Mouse (Mus musculus) urinary bladder, adult 18-20 months (tissue): ENCODE results near the gene Man2c1.

Experiments
- DNase-seq, 2 experiments: peaks; one replicate each; pipeline ENCODE4 v3.0.0; 2022; ENCODE audit warnings: low spot score in 2 of 2, mixed read lengths in 2 of 2

The Man2c1 gene

DNA sequence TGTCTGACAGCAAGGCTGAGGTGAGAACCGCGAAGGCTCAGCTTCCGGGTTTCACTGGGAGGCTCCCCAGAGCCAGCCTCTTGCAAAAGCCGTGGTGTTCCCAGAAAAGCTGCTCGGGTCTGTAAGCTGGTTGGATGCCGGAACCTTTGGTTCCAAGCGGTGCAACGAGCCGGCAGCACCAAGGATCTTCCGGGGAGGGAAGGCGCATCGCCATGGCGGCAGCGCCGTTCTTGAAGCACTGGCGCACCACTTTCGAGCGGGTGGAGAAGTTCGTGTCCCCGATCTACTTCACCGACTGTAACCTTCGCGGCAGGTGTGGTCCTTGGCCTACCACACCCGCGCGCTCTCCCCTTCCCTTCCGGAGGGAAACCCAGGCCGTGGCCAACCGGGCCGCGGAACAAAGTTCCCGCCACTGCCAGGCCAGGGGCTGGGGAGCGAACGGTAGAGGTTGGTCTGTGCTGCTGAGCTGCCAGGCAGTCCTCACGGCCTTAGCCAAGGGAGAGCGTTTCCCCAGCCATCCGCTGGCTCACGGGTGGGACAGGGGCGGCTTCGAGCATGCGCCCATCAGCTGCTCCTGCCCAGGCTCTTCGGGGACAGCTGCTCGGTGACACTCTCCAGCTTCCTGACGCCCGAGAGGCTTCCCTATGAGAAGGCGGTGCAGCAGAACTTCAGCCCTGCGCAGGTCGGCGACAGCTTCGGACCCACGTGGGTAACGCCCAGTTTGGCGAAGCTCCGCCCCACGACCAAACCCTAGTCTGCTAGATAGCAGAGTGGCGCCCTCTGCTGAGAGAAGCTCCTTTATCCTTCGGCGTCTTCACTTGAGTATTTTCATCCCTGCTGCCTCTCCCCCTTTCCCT lies at the start of gene Man2c1:
Gene Man2c1, plus strand, starts transcription at position 114 of the 857 bp plus-strand sequence.
- peak; percentile 87 for DNase-seq

DNA sequence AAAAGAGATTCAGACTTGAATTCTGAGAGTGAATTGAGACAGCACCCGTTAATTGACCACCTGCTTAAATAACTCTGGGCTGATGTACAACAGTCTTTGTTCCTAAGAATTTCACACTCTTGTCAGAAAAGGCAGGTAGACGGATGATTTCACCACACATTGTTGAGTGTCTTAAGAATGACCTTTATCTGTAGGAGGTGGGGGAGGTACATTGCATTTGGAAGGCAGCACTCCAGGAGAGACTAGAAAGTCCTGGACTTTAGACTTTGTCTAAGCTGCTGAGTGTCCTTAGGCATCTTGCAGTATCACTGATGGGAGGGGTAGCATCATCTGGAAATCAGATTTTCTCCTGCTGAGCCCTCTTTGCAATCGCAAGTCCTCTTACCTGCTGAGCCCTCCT lies 48.3 kb upstream of the Man2c1 start:
- DNase-seq: no peak

DNA sequence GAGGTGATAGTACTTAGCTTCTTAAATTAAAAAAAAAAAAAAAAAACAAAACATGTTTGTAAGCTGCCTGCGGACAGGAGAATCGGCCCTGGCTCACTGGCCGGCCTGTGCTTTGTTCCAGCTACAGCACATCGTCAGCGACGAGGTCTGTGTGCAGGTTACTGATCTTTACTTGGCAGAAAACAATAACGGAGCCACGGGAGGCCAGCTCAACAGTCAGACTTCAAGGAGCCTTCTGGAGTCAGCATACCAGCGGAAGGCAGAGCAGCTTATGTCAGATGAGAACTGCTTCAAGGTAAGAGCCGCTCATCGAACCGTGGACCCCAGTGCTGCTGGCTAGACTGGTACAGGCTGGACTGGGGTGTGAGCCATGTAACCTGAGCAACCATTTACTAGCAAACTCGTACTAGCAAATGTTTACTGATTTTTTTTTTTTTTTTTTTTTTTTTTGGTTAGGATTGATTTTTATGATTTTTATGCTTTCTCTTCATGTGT lies 13.2 kb upstream of the Man2c1 start:
- DNase-seq: no peak

GRCm38 (mm10) chr9:57129641-57130040 lies 849 bp upstream of the Man2c1 start:
- no peak for DNase-seq

DNA sequence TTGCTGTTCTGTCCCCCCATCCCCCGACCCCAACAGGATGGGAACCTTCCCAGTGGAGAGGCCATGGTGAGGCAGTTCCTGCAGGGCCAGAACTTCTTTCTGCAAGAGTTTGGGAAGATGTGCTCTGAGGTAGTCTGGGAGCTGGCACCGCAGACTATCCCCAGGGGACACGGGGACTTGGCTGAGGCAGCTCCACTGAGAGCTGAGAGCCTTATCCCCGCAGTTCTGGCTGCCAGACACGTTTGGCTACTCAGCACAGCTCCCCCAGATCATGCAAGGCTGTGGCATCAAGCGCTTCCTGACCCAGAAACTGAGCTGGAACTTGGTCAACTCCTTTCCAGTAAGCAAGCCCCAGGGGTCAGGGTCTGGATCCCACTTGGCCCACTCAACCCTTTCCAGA lies 6.8 kb downstream of the Man2c1 start:
- DNase-seq: no peak

- DNase-seq: no peak
These were observed 7.3 kb downstream of the Man2c1 start for GRCm38 (mm10) chr9:57137777-57138176.

GRCm38 (mm10) chr9:57138507-57138906 lies 8.0 kb downstream of the Man2c1 start:
- no peak for DNase-seq

DNA sequence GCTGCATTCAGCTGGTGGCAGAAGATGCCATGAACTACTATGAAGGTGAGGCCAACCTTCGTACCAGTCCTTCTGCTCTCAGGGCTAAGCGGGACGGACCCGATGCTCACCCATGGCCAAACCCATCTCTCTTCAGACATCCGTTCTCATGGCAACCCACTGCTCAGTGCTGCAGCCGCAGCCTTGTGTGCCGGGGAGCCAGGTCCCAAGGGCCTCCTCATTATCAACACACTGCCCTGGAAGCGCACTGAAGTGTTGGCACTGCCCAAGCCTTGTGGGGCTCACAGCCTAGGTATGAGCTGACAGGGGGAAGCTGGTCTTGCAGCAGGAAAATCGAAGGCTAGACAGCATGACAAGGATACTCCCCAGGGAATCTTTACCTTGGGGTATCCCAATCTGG lies 8.6 kb downstream of the Man2c1 start:
- DNase-seq: no peak

DNA sequence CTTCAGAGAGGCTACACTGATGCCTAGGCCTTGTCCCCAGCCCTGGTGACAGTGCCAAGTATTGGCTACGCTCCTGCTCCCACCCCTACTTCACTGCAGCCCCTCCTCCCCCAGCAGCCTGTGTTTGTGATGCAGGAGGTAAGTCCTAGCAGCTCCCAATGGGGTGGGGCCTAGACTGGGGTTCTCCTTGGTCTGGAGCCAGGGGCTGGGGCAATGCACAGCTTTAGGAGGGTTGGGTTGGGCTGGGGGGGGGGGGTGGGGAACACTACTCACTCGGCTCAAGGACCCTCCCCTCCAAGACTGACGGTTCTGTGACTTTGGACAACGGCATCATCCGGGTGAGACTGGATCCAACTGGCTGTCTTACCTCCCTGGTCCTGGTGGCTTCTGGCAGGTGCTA lies 9.1 kb downstream of the Man2c1 start:
- no peak for DNase-seq

- no peak for DNase-seq
These were observed 11.2 kb downstream of the Man2c1 start for GRCm38 (mm10) chr9:57141417-57142353.

DNA sequence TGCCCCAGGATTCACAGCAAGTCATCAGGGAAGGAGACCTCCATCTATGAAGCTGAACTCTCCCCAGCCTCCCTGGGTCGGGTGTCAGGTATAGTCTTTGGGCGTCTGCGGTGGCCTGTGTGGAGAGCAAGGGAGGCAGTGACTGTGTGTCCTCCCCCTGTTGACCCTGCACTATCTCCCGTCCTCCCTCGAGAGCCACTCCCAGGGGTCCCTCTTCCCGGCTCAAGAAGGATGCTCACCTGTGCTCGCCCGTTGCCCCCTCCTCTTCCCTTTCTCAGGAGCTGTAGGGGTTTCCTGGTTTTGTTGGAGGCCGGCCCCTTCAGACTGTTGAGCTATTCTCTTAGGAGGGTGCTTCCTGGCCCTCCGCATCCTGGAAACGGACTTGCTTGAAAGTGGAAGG lies 12.7 kb downstream of the Man2c1 start:
- no peak for DNase-seq

- DNase-seq: no peak
These were observed 14.3 kb downstream of the Man2c1 start for GRCm38 (mm10) chr9:57144830-57145229.

DNA sequence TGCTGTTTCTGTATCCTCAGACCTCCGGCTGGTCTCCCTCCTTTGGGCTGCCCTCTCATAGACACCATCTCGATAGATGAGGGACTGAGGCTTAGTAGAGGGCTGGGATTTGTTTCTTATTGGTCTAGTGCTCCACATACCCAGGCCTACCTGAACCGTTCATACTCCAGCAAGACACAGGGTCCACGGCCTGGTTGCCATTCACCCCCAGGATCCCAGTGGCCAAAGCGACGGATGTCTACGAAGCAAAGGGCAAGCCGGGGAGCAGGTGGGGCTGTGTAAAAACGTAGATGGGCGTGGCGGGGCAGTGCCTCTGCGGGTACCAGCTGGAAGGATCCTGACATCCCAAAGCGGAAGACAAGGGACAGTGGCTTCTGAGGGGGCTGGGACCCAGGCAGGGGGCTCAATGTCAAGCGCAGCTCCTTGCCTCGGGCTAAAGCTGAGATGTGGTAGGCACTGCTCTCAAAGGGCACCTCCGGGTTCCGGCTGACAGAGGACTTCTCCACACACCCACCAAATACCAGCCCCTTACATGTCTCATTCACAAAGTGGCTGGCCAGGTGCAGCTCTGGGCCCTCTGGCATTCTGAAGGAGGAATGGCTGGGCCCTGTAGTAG lies 16.1 kb downstream of the Man2c1 start:
- DNase-seq: no peak

- no peak for DNase-seq
These were observed 17.0 kb downstream of the Man2c1 start for GRCm38 (mm10) chr9:57147205-57148143.

GRCm38 (mm10) chr9:57148144-57148878 lies 17.8 kb downstream of the Man2c1 start, which contains the start of gene Neil1:
Gene Neil1, minus strand, starts transcription at chr9:57148305.
- peak; percentile 82 to 84 for DNase-seq

GRCm38 (mm10) chr9:57149021-57149420 lies 18.5 kb downstream of the Man2c1 start:
- no peak for DNase-seq

DNA sequence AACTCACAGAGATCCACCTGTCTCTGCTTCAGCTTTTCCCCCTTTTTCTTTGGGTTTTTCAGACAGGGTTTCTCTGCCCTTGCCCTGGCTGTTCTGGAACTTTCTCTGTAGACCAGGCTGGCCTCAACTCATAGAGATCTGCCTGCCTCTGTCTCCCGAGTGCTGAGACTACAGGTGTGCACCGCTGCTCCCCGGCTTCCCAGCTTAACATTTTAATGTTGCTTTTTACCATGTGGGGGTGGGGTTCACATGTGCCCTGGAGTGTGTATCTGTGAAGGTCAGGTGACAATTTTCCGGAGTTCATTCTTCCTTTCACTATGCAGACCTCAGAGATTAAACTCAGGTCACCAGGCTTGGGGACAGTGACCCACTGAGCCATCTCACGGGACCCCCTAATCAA lies 19.7 kb downstream of the Man2c1 start:
- no peak for DNase-seq

DNA sequence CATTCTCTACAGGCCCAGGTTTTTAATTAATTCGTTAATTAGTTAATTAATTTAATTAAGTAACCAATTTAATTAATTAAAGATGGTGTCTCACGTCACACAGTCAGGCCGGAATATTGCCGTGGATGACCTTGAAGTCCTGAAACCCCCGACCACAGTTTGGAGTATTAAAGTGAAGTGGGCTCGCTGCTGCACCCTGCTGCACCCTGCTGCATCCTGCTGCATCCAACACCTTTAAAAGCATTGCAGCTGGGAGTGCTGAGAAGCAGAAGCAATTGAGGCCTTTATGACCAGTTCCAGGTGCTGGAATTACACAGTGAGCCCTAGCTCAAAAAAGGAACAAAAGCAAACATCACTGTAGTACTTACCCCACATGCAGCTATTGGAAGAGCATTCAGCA lies 21.8 kb downstream of the Man2c1 start:
- DNase-seq: no peak

DNA sequence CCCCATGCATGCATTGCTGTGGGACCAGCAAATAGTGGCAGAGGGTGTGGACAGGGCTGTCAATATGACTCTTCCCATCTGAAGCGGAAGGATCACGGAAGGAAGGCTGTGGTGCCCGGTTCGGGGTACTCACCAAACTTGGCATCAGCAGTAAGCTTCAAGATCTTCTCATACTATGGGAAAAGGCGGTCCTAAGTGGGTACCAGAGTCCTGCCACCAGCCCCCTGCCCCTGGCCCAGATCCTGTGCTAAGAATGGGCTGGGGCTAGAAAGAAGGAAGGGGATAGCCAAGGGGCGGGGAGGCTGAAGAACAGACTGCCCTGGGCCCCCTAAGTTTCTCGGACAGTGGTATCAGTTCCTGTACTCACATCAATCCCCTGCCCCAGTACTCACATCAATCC lies 25.9 kb downstream of the Man2c1 start:
- DNase-seq: no peak

- DNase-seq: no peak
These were observed 26.3 kb downstream of the Man2c1 start for GRCm38 (mm10) chr9:57156823-57157222.
